Mouse (Mus musculus) intestine, embryonic 16.5 days (tissue): ENCODE results near the gene Abcb7. TPM values are rescaled to one million over a fixed set of nuclear protein-coding genes. Genes with fewer than 3 reads are reported as not detected.

Source experiments
- ATAC-seq: fragments of 200-750 bp; cut with Nextera tagmentation; 2 replicates; pipeline ENCODE4 v1.8.0; 2017; ENCODE audit warnings: moderate TSS enrichment, moderate library complexity
- H3K27ac ChIP-seq: fragments of 300-500 bp; sonication (generic); 2 replicates; pipeline ENCODE4 v1.5.1; 2014; ENCODE audit warnings: mild to moderate bottlenecking, low read length
- H3K27me3 ChIP-seq: fragments of 300-500 bp; sonication (generic); replicated peaks from 2 replicates; pipeline ENCODE4 v1.6.1; 2014; ENCODE audit warnings: low read length, control low read depth, mixed read lengths; ENCODE audit not compliant: control insufficient read depth, insufficient read depth
- H3K36me3 ChIP-seq: fragments of 300-500 bp; sonication (generic); 2 replicates; pipeline ENCODE4 v1.6.1; 2014; ENCODE audit warnings: low read length, control low read depth; ENCODE audit not compliant: control insufficient read depth, insufficient read depth
- H3K4me1 ChIP-seq: fragments of 300-500 bp; sonication (generic); 2 replicates; pipeline ENCODE4 v1.6.1; 2014; ENCODE audit warnings: low read length, control low read depth, mixed read lengths; ENCODE audit not compliant: control insufficient read depth, insufficient read depth
- H3K4me2 ChIP-seq: fragments of 300-500 bp; sonication (generic); 2 replicates; pipeline ENCODE4 v1.6.1; 2014; ENCODE audit warnings: low read depth, low read length, control low read depth
- H3K4me3 ChIP-seq: fragments of 300-500 bp; sonication (generic); 2 replicates; pipeline ENCODE4 v1.5.1; 2014; ENCODE audit warnings: mild to moderate bottlenecking, low read length
- H3K9ac ChIP-seq: fragments of 300-500 bp; sonication (generic); 2 replicates; pipeline ENCODE4 v1.6.1; 2014; ENCODE audit warnings: low read depth, low read length
- H3K9me3 ChIP-seq: fragments of 300-500 bp; sonication (generic); 2 replicates; pipeline ENCODE4 v1.6.1; 2016; ENCODE audit warnings: low read length, control low read depth; ENCODE audit not compliant: control insufficient read depth
- WGBS: fragments of 180-500 bp; shearing (Covaris S2); extraction: QIAGEN DNeasy Blood & Tissue Kit; methylation state at CpG from one replicate; pipeline ENCODE4 v1.1.7; 2014; 5-methylcytosine and 5-hydroxymethylcytosine counted together
- polyA plus RNA-seq: library from polyadenylated mRNA; unstranded; fragments of >200 nt; fragmentation: Nextera tagmentation; extraction: Ambion mirVana; gene quantifications from 2 replicates; pipeline ENCODE4 v1.2.1, GENCODE M21; 2015

Abcb7 gene
- 7.2 and 8.8 TPM in 2 replicates for polyA plus RNA-seq

DNA sequence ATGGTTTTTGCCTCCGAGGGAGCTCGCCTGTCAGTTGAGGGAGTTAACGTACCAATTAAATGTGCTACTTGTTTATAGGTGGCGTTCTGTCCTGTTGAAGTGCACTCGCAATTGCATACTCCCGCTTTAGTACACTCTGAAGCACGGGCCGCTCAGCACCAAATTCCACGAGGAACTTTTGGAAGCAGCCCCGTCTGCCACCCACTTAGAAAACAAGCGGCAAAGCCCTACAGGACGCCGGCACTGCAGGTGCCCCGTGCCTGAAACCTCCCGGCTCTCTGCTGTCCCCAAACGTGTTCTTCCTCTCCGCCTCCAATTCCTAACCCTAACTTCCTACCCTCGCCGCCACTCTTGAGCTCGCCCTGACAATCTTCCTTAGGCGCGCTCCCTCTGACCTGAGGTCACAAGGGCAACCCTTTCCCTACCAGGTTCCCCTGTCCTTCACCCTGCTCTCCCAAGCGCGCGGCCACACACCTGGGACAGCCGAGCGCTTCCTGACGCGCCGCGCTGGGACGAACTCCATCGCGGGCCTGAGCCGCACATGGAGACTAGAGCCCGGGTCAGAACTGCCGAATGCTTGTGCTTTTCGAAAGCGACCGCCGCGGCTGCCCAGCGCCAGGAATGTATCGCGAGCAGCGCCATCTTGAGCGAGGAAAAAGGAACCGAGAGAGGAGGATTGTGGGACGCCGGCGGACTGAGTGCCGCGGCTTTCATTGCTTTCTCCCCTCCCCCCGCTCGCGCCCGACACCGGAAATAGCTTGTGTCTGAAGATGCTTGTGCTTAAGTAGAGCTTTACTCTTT, at the start of gene Abcb7:
Gene Abcb7, minus strand, starts transcription at position 674 of the 801 bp plus-strand sequence.
- no peaks in the 10 kb centered on the region for H3K9me3 ChIP-seq
- peak within 1 kb of the TSS; percentile 69 for H3K4me3 ChIP-seq
- H3K4me1 ChIP-seq, result no peaks in the 10 kb centered on the region
- H3K27me3 ChIP-seq, result peaks cover 10% of the 10 kb centered on the region
- WGBS, result 12% methylated on average over 58 of the region's 58 CpGs
- H3K4me2 ChIP-seq, result peak within 1 kb of the TSS; percentile 50
- peak within 1 kb of the TSS; percentile 82 for H3K9ac ChIP-seq
- H3K36me3 ChIP-seq, result no peaks in the 10 kb centered on the region
- peak; percentile 97 for ATAC-seq
- H3K27ac ChIP-seq, result peak within 1 kb of the TSS; percentile 95

- no peaks in the 10 kb centered on the region for H3K36me3 ChIP-seq
- H3K4me3 ChIP-seq, result no peak overlapping the region
- no peak overlapping the region for H3K4me2 ChIP-seq
- H3K27ac ChIP-seq, result no peak overlapping the region
- H3K4me1 ChIP-seq, result no peaks in the 10 kb centered on the region
- H3K9me3 ChIP-seq, result no peaks in the 10 kb centered on the region
- H3K9ac ChIP-seq, result no peak overlapping the region
- H3K27me3 ChIP-seq, result no peaks in the 10 kb centered on the region; the same call in 1 of the 2 replicates
- ATAC-seq, result no peak
- 48% methylated on average over 2 of the region's 2 CpGs for WGBS
These were observed 48.1 kb upstream of the Abcb7 start for GRCm38 (mm10) chrX:104461755-104462154.

DNA sequence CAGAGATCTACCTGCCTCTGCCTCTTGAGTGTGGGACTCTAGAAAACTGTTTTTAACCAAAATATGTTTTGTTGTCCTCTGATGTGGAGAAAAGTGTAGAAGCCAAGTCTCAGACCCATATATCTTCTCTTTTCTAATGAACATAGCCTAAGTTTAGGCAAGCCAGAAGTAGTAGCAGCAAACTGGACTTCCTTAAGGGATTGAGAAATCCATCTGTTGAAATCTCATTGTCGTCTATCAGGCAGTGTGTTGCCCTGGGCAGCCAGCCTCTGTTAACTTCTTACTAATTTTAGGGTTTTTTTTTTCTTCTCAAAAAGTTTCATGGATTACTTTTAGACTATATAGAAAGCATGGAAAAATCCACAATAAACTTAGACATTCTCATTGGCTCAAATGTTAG, 38.8 kb upstream of the Abcb7 start:
- Histone ChIP-seq H3K27me3 (0 out of 2 replicates have a peak, but pooled peaks cover 3% of the 10 kb centered on the region), H3K4me3 (no peak overlapping the region), H3K9ac (no peak overlapping the region), H3K36me3 (no peaks in the 10 kb centered on the region), H3K9me3 (no peaks in the 10 kb centered on the region), H3K4me1 (no peaks in the 10 kb centered on the region), H3K27ac (no peak overlapping the region), H3K4me2 (no peak overlapping the region)
- ATAC-seq, result no peak
- 88% methylated on average over 1 of the region's 1 CpGs for WGBS

DNA sequence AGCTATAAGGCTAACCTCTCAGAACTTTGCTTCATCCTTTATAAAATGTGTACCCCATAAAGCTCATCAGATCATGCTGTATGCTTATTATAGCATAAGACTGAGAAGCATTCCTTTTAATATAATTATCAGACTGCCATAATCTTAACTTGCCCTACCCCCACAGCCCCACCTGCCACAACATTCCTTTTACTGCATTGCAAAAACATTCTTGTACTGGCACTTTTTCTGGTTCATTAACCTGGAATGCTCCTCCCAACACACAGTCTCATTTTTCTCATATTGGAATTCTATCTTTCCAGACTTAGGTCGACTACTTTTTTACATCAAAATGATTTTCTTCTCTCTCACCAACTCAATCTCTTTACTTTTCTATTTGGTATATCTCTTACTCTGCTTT, 19.8 kb upstream of the Abcb7 start:
- WGBS, result 42% methylated on average over 1 of the region's 1 CpGs
- Histone ChIP-seq H3K9ac (no peak overlapping the region), H3K4me2 (no peak overlapping the region), H3K4me3 (no peak overlapping the region), H3K9me3 (no peaks in the 10 kb centered on the region), H3K36me3 (no peaks in the 10 kb centered on the region), H3K27ac (no peak overlapping the region), H3K4me1 (no peaks in the 10 kb centered on the region), H3K27me3 (no peaks in the 10 kb centered on the region; the same call in 1 of the 2 replicates)
- ATAC-seq, result no peak

DNA sequence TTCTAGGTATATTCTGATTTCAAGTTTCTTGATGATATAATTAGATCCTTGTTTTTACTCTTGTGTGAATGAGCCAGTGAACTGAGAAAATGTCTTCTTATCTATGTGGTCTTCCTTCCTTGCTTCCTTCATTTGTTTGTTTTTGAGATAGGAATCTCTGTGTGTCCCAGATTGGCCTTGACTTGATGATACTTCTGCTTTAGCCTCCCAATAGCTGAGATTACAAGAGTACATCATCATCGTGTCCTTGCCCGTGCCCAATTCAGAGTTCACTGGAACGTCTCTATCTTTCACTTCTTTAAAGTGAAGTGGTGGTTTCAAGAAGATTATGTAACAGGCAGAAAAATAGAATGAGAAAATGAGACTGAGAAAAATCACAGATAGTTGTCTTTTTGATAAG, 14.5 kb upstream of the Abcb7 start:
- no peaks in the 10 kb centered on the region for H3K9me3 ChIP-seq
- H3K9ac ChIP-seq, result no peak overlapping the region
- 81% methylated on average over 3 of the region's 3 CpGs for WGBS
- no peaks in the 10 kb centered on the region for H3K36me3 ChIP-seq
- no peak overlapping the region for H3K4me3 ChIP-seq
- no peak overlapping the region for H3K4me2 ChIP-seq
- ATAC-seq, result no peak
- H3K4me1 ChIP-seq, result no peaks in the 10 kb centered on the region
- H3K27me3 ChIP-seq, result no peaks in the 10 kb centered on the region; the same call in 1 of the 2 replicates
- H3K27ac ChIP-seq, result no peak overlapping the region

DNA sequence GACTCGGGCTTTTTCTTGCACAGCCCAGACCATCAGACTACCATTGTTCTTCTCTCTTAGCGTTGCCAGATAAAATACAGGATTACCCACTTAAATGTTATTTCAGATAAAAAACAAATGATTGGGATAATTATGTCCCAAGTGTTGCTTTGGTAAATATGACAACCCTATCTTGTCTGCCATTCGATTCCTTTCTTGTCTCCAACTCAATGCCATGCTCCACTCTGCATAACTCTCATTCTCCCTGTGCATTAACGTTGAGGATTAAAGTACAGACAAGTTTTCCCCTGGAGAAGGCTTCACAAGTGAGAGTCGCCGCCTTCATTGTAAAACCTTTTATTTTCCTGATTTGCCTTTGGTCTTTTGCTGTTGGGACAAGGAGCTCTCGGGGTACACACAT, 339 bp upstream of the Abcb7 start:
- H3K4me3 ChIP-seq, result peak overlapping the region; percentile 69
- peaks cover 10% of the 10 kb centered on the region for H3K27me3 ChIP-seq
- no peaks in the 10 kb centered on the region for H3K4me1 ChIP-seq
- no peaks in the 10 kb centered on the region for H3K36me3 ChIP-seq
- no peak overlapping the region for H3K27ac ChIP-seq
- WGBS, result 44% methylated on average over 7 of the region's 7 CpGs
- 0 out of 2 replicates have a peak overlapping the region, but pooled peaks have one; percentile 14 for H3K9ac ChIP-seq
- no peaks in the 10 kb centered on the region for H3K9me3 ChIP-seq
- peak overlapping the region; percentile 43 for H3K4me2 ChIP-seq
- no peak for ATAC-seq

DNA sequence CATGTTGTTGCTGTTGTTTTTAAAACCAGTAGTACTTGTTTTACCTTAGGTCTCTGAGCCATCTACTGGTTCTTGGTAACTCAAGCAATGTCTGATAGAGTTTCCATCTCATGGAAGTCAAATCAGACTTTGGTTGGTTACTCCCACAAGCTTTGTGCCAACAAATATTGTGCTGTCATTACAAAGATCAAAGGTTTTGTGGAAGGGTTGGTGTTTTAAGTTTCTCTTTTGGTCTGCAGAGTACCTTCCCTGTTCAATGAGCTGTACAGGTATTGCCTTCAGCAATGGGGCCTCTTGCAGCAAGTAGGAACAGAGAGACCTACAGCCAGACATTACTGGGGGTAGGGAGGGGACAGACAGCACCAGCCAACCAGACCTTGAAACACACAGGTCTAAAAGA, 5.5 kb downstream of the Abcb7 start:
- H3K4me2 ChIP-seq, result no peak overlapping the region
- no peaks in the 10 kb centered on the region for H3K36me3 ChIP-seq
- H3K4me1 ChIP-seq, result no peaks in the 10 kb centered on the region
- H3K9me3 ChIP-seq, result no peaks in the 10 kb centered on the region
- ATAC-seq, result no peak
- H3K27me3 ChIP-seq, result no peaks in the 10 kb centered on the region
- no peak overlapping the region for H3K9ac ChIP-seq
- H3K4me3 ChIP-seq, result no peak overlapping the region
- no peak overlapping the region for H3K27ac ChIP-seq

- H3K4me3 ChIP-seq, result no peak overlapping the region
- no peak for ATAC-seq
- no peaks in the 10 kb centered on the region for H3K9me3 ChIP-seq
- 65% methylated on average over 5 of the region's 5 CpGs for WGBS
- 0 out of 2 replicates have a peak, but pooled peaks cover 3% of the 10 kb centered on the region for H3K27me3 ChIP-seq
- H3K36me3 ChIP-seq, result no peaks in the 10 kb centered on the region
- no peak overlapping the region for H3K27ac ChIP-seq
- no peak overlapping the region for H3K9ac ChIP-seq
- H3K4me1 ChIP-seq, result no peaks in the 10 kb centered on the region
- H3K4me2 ChIP-seq, result no peak overlapping the region
These were observed 11.2 kb downstream of the Abcb7 start for GRCm38 (mm10) chrX:104402463-104402862.

DNA sequence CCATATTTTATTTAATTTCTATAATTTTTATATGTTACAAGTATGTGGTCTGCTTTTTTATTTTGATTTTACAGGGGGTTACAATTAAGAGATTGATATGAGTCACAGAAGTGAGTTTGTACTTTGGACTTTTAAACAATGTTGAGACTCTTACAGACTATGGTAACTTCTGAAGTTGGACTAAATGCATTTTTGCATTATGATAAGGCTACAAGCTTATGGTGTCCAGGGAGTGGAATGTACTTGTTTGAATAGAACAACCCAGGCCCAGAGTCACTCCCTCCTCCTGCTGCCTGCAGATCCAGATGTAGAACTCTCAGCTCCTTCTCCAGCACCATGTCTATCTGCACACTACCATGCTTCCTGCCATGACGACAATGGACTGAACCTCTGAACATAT, 12.5 kb downstream of the Abcb7 start:
- H3K36me3 ChIP-seq, result no peaks in the 10 kb centered on the region
- H3K4me1 ChIP-seq, result no peaks in the 10 kb centered on the region
- H3K27me3 ChIP-seq, result 0 out of 2 replicates have a peak, but pooled peaks cover 3% of the 10 kb centered on the region
- ATAC-seq, result no peak
- H3K9me3 ChIP-seq, result no peaks in the 10 kb centered on the region
- WGBS, result 78% methylated on average over 1 of the region's 1 CpGs
- no peak overlapping the region for H3K27ac ChIP-seq
- H3K4me2 ChIP-seq, result no peak overlapping the region
- H3K4me3 ChIP-seq, result no peak overlapping the region
- no peak overlapping the region for H3K9ac ChIP-seq
